Mouse (Mus musculus): ENCODE measurements at regions not wholly inside any gene's neighbourhood (a gene's known extent, or its start where the extent isn't known, plus 50 kb on each side); places are given as distances from the start of the nearest gene placed in this dataset.

DNA sequence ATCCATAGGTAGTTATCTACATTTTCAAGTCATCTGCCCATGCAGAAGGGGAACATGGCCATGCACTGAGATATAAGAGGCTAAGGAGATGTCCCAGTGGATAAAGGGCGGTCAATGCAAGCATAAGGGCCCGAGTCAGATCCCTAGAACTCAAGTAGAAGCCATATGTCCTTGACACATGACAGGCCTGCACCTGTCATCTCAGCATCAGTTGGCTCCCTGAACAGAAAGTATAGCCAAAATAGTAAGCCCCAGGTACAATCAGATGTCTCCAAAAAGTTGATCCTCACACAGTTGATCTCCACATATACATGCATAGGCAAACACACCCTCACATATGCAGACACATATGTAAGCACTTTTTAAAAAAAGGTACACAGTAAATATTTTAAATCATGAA, 152.0 kb downstream of the Cox18 start:
- no peak for TF ChIP-seq EP300 (IDR thresholded peaks at IDR 0.05; ENCODE audit: insufficient read depth, low read depth, low read length)
- TF ChIP-seq POLR2A (IDR thresholded peaks at IDR 0.05; ENCODE audit: insufficient read depth, low read depth, low read length) = no peak

All from heart, adult 2 months (tissue).